Mouse (Mus musculus): ENCODE data around the gene Sec24c.

The Sec24c gene

GRCm38 (mm10) chr14:20733041-20733951 is 59.2 kb downstream of the Sec24c start:
- peak; percentile 21 for DNase-seq (ENCODE audit: extremely low read depth, low read depth, low spot score)

- DNase-seq (ENCODE audit: extremely low read depth, low read depth, low spot score): peak; percentile 10
Measured at GRCm38 (mm10) chr14:20733952-20734774, 60.1 kb downstream of the Sec24c start, which contains the start of gene Ndst2. Gene Ndst2, minus strand, starts transcription at chr14:20734562.

- DNase-seq (ENCODE audit: extremely low read depth, low read depth, low spot score): no peak
Measured at GRCm38 (mm10) chr14:20735052-20735451, 60.9 kb downstream of the Sec24c start.

GRCm38 (mm10) chr14:20735892-20736390 is 61.8 kb downstream of the Sec24c start:
- no peak for DNase-seq (ENCODE audit: extremely low read depth, low read depth, low spot score)

GRCm38 (mm10) chr14:20737306-20737705 is 63.2 kb downstream of the Sec24c start:
- DNase-seq (ENCODE audit: extremely low read depth, low read depth, low spot score): no peak

- DNase-seq (ENCODE audit: extremely low read depth, low read depth, low spot score): no peak
Measured at GRCm38 (mm10) chr14:20738511-20738910, 64.4 kb downstream of the Sec24c start.

- DNase-seq (ENCODE audit: extremely low read depth, low read depth, low spot score): peak; percentile 16
Measured at GRCm38 (mm10) chr14:20741301-20741700, 67.2 kb downstream of the Sec24c start.

GRCm38 (mm10) chr14:20743614-20744013 is 69.5 kb downstream of the Sec24c start:
- no peak for DNase-seq (ENCODE audit: extremely low read depth, low read depth, low spot score)

Data from fat pad, adult 2 months (tissue).